Mouse (Mus musculus) adipocyte (in vitro differentiated cells): Measurements from ENCODE around the gene Fam102b.

Experiments
- DNase-seq: peaks from one replicate; pipeline ENCODE4 v3.0.0-alpha.2; 2016; ENCODE audit warnings: low spot score

The Fam102b gene

GRCm38 (mm10) chr3:108959680-108960295, 67.6 kb downstream of the Fam102b start:
- no peak for DNase-seq

- no peak for DNase-seq
These were observed 69.4 kb downstream of the Fam102b start for GRCm38 (mm10) chr3:108957976-108958375.

GRCm38 (mm10) chr3:108940996-108941395, 86.4 kb downstream of the Fam102b start:
- no peak for DNase-seq

GRCm38 (mm10) chr3:108940001-108940633, 87.3 kb downstream of the Fam102b start, which contains the start of gene Gm9857:
Gene Gm9857 (minus strand): TSS chr3:108940445.
- no peak for DNase-seq

- DNase-seq, result no peak
These were observed 87.8 kb downstream of the Fam102b start, which contains the start of gene Henmt1 for GRCm38 (mm10) chr3:108939573-108939972. Gene Henmt1 (plus strand): TSS chr3:108939873.

- no peak for DNase-seq
These were observed 88.7 kb downstream of the Fam102b start for GRCm38 (mm10) chr3:108938691-108939090.

GRCm38 (mm10) chr3:108933557-108933956, 93.8 kb downstream of the Fam102b start:
- DNase-seq, result no peak

GRCm38 (mm10) chr3:108926308-108926707, 101.1 kb downstream of the Fam102b start:
- no peak for DNase-seq

GRCm38 (mm10) chr3:108925677-108926076, 101.7 kb downstream of the Fam102b start:
- no peak for DNase-seq

- DNase-seq, result no peak
These were observed 105.6 kb downstream of the Fam102b start for GRCm38 (mm10) chr3:108921822-108922221.
